Mouse (Mus musculus) testis, adult 2 months (tissue): Measurements from ENCODE around the gene Pgam1. TPM values are rescaled to one million over a fixed set of nuclear protein-coding genes. Genes with fewer than 3 reads are reported as not detected.
A peak's percentile ranks its signal among the peaks of the same experiment; 100 is the strongest.

ENCODE experiments used
- H3K27ac ChIP-seq: fragments of 200-500 bp; 2 replicates; pipeline ENCODE4 v1.5.1; 2012; ENCODE audit warnings: low read depth, low read length; ENCODE audit not compliant: control insufficient read depth, insufficient read depth
- H3K27me3 ChIP-seq: fragments of 200-500 bp; 2 replicates; pipeline ENCODE4 v1.6.1; 2012; ENCODE audit warnings: mild to moderate bottlenecking, low read length, moderate library complexity; ENCODE audit not compliant: control insufficient read depth, insufficient read depth
- H3K36me3 ChIP-seq: fragments of 200-500 bp; 2 replicates; pipeline ENCODE4 v1.6.1; 2012; ENCODE audit warnings: mild to moderate bottlenecking, low read length; ENCODE audit not compliant: control insufficient read depth, insufficient read depth
- H3K4me1 ChIP-seq: fragments of 200-500 bp; 2 replicates; pipeline ENCODE4 v1.6.1; 2012; ENCODE audit warnings: low read length; ENCODE audit not compliant: control insufficient read depth, insufficient read depth
- H3K4me3 ChIP-seq: fragments of 200-500 bp; 2 replicates; pipeline ENCODE4 v1.5.1; 2012; ENCODE audit warnings: low read depth, mild to moderate bottlenecking, low read length, moderate library complexity, mixed read lengths; ENCODE audit not compliant: control insufficient read depth
- CTCF ChIP-seq: fragments of 200-500 bp; IDR thresholded peaks from 2 replicates; pipeline ENCODE4 v1.5.1; 2012; ENCODE audit warnings: low read depth, mild to moderate bottlenecking, inconsistent platforms, low read length, moderate library complexity; ENCODE audit not compliant: control insufficient read depth, insufficient read depth, insufficient replicate concordance
- POLR2A ChIP-seq: fragments of 200-500 bp; IDR thresholded peaks from 2 replicates; pipeline ENCODE4 v1.6.1; 2012; ENCODE audit warnings: low read depth, mild to moderate bottlenecking, inconsistent platforms, low read length, moderate library complexity; ENCODE audit not compliant: control insufficient read depth
- polyA plus RNA-seq: library from polyadenylated mRNA; depleted of rRNA; stranded (reverse); fragments of >200 nt; gene quantifications from 2 replicates; pipeline ENCODE4 v1.2.3, GENCODE M21; 2012

Pgam1 gene
- polyA plus RNA-seq, 1 experiment = 64.2 TPM

DNA sequence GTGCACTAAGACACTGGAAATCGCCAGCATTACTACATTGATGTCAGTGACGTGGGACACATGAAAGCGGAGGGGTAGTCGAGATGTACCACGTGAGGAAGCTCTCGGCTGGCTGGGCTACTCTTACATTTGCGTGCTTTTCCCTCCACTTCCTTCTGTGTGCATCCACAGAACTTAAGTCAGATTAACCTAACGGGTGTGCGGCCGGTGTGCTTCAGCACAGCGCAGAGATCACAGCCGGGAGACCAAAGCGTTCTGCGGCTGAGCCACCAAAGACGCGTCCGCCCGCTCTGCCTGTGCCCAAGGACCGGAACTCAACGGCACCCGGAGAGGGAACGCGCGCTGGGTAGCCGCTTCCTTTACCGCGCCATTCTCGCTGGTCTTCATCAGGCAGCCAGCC, 21.0 kb downstream of the Pgam1 start:
- TF ChIP-seq CTCF (no peak), POLR2A (no peak)
- Histone ChIP-seq H3K4me3 (peak overlapping the region; percentile 89), H3K4me1 (no peaks in the 10 kb centered on the region; the same call in 1 of the 2 replicates), H3K27ac (peak overlapping the region; percentile 69), H3K27me3 (no peaks in the 10 kb centered on the region), H3K36me3 (no peaks in the 10 kb centered on the region)

- H3K4me3 ChIP-seq = peak within 1 kb of the TSS; percentile 89
- no peaks in the 10 kb centered on the region for H3K27me3 ChIP-seq
- TF ChIP-seq POLR2A (peak; percentile 90), CTCF (no peak)
- no peaks in the 10 kb centered on the region for H3K36me3 ChIP-seq
- no peaks in the 10 kb centered on the region; the same call in 1 of the 2 replicates for H3K4me1 ChIP-seq
- peak within 1 kb of the TSS; percentile 69 for H3K27ac ChIP-seq
Measured at GRCm38 (mm10) chr19:41933179-41934086, 21.7 kb downstream of the Pgam1 start, which contains the start of the genes Exosc1 and Zdhhc16. Gene Exosc1, minus strand, starts transcription at chr19:41933423. Gene Zdhhc16, plus strand, starts transcription at chr19:41933480.

DNA sequence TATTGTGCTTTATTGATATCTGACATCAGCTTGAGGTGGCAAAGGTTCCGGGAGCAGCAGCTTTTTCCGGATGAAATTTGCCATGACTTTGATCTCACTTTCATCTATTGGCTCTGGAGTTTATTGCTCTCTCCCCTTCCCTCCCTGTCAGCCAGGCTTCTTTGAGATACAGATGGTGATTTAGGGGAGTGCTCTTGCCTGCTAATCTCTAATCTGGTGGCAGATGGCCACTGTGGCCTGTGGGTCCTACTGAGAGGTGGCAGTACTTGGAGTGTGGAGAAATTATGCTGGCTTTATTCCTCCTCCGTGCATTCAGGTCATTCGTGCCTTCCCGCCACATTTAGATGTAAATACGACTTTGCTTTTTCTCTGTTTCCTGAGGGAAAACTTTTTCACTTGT, 22.4 kb downstream of the Pgam1 start:
- H3K4me3 ChIP-seq = no peak overlapping the region; the same call in 1 of the 2 replicates
- H3K36me3 ChIP-seq = peaks cover 3% of the 10 kb centered on the region; the same call in 1 of the 2 replicates
- no peak overlapping the region for H3K27ac ChIP-seq
- TF ChIP-seq CTCF = no peak
- no peak for TF ChIP-seq POLR2A
- H3K4me1 ChIP-seq = no peaks in the 10 kb centered on the region; the same call in 1 of the 2 replicates
- H3K27me3 ChIP-seq = no peaks in the 10 kb centered on the region

- H3K4me1 ChIP-seq = no peaks in the 10 kb centered on the region; the same call in 1 of the 2 replicates
- peaks cover 3% of the 10 kb centered on the region; the same call in 1 of the 2 replicates for H3K36me3 ChIP-seq
- no peak overlapping the region for H3K27ac ChIP-seq
- no peak overlapping the region for H3K4me3 ChIP-seq
- H3K27me3 ChIP-seq = no peaks in the 10 kb centered on the region
- TF ChIP-seq CTCF (no peak), POLR2A (no peak)
Measured at GRCm38 (mm10) chr19:41935921-41936320, 24.2 kb downstream of the Pgam1 start.

- H3K4me3 ChIP-seq = no peak overlapping the region
- H3K36me3 ChIP-seq = peaks cover 5% of the 10 kb centered on the region
- TF ChIP-seq POLR2A (no peak), CTCF (no peak)
- H3K27me3 ChIP-seq = no peaks in the 10 kb centered on the region
- H3K4me1 ChIP-seq = no peaks in the 10 kb centered on the region; the same call in 1 of the 2 replicates
- H3K27ac ChIP-seq = no peak overlapping the region
Measured at GRCm38 (mm10) chr19:41938539-41938938, 26.8 kb downstream of the Pgam1 start.

- TF ChIP-seq POLR2A (no peak), CTCF (no peak)
- no peak overlapping the region for H3K27ac ChIP-seq
- H3K4me1 ChIP-seq = no peaks in the 10 kb centered on the region
- no peaks in the 10 kb centered on the region for H3K27me3 ChIP-seq
- H3K4me3 ChIP-seq = no peak overlapping the region
- H3K36me3 ChIP-seq = peaks cover 3% of the 10 kb centered on the region
Measured at GRCm38 (mm10) chr19:41943841-41944240, 32.1 kb downstream of the Pgam1 start.

DNA sequence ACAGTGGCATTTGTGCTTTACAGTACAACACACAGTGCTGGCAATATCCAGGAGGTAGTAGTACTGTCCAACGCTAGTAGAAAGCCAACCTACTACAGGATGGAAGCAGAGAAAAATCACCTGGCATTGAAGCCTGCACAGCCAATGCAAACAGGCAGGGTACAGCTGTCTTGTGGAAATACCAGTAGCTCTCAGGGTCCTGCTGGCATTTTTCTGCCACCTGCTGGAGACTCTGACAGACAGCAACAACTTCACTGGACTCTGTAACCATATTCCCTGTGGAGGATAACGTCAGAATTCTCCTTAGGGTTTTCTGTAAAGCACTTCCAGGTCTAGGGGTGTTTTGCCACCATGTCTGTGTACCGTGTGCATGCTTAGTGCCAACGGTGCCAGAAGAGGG, 40.6 kb downstream of the Pgam1 start:
- Histone ChIP-seq H3K4me3 (no peak overlapping the region), H3K27ac (no peak overlapping the region), H3K27me3 (no peaks in the 10 kb centered on the region), H3K4me1 (no peaks in the 10 kb centered on the region), H3K36me3 (peaks cover 5% of the 10 kb centered on the region)
- TF ChIP-seq POLR2A (no peak), CTCF (no peak)
